Mouse (Mus musculus) granulocyte monocyte progenitor cell, adult 5-6 weeks (primary cell): ENCODE data around the gene Fkbp1a. TPM values are rescaled to one million over a fixed set of nuclear protein-coding genes. Genes with fewer than 3 reads are reported as not detected.

Experiments
- ATAC-seq: replicated peaks from 2 replicates; pipeline ENCODE4 v1.8.0; 2016; ENCODE audit warnings: mild to moderate bottlenecking, moderate TSS enrichment, inconsistent platforms; ENCODE audit not compliant: poor library complexity, severe bottlenecking
- total RNA-seq, 2 experiments: library from RNA; stranded (forward) in 1 of 2; stranded (reverse) in 1 of 2; fragments of 200-712, 200-1000 nt in 1 of 2; fragments of >200 nt in 1 of 2; fragmentation: Nextera tagmentation in 1 of 2; gene quantifications; 2 replicates each; pipeline ENCODE4 v1.2.3; 2014 to 2017

Fkbp1a gene
- total RNA-seq, 2 experiments from 2014 or later = 56.6 to 150 TPM

- ATAC-seq = no peak
Observed at GRCm38 (mm10) chr2:151598068-151598467, 55.8 kb downstream of the Fkbp1a start.

GRCm38 (mm10) chr2:151602106-151602505, 59.8 kb downstream of the Fkbp1a start:
- no peak for ATAC-seq

- ATAC-seq = no peak
Observed at GRCm38 (mm10) chr2:151603630-151604029, 61.3 kb downstream of the Fkbp1a start.

- ATAC-seq = peak; percentile 71
Observed at GRCm38 (mm10) chr2:151605437-151605987, 63.2 kb downstream of the Fkbp1a start.

GRCm38 (mm10) chr2:151608435-151608834, 66.2 kb downstream of the Fkbp1a start:
- ATAC-seq = no peak

GRCm38 (mm10) chr2:151609974-151610373, 67.7 kb downstream of the Fkbp1a start:
- ATAC-seq = no peak

Other genes starting within 250 kb of the Fkbp1a start
- gene 4921509C19Rik, start 66.3 kb upstream of the Fkbp1a start, total RNA-seq (2014; fragmentation: Nextera tagmentation) = not detected in 2 replicates
- gene 4921509C19Rik, start 66.3 kb upstream of the Fkbp1a start, total RNA-seq (2017) = not detected in 2 replicates
- 90.7 and 91.6 TPM in 2 replicates for gene Nsfl1c, start 48.3 kb upstream of the Fkbp1a start, total RNA-seq (2014; fragmentation: Nextera tagmentation)
- gene Nsfl1c, start 48.3 kb upstream of the Fkbp1a start, total RNA-seq (2017) = 123 and 136 TPM in 2 replicates
- gene Sdcbp2, start 30.1 kb downstream of the Fkbp1a start, total RNA-seq (2014; fragmentation: Nextera tagmentation) = not detected in 2 replicates
- gene Sdcbp2, start 30.1 kb downstream of the Fkbp1a start, total RNA-seq (2017) = not detected in 2 replicates
- gene Snph, start 90.1 kb downstream of the Fkbp1a start, total RNA-seq (2014; fragmentation: Nextera tagmentation) = not detected in 2 replicates
- gene Snph, start 90.1 kb downstream of the Fkbp1a start, total RNA-seq (2017) = not detected in 2 replicates
- not detected in 2 replicates for gene Rad21l, start 126.0 kb downstream of the Fkbp1a start, total RNA-seq (2014; fragmentation: Nextera tagmentation)
- not detected in 2 replicates for gene Rad21l, start 126.0 kb downstream of the Fkbp1a start, total RNA-seq (2017)
- gene Tmem74b, start 159.5 kb downstream of the Fkbp1a start, total RNA-seq (2014; fragmentation: Nextera tagmentation) = not detected in 2 replicates
- gene Tmem74b, start 159.5 kb downstream of the Fkbp1a start, total RNA-seq (2017) = not detected in 2 replicates
- 37.5 and 39.5 TPM in 2 replicates for gene Psmf1, start 201.7 kb downstream of the Fkbp1a start, total RNA-seq (2014; fragmentation: Nextera tagmentation)
- gene Psmf1, start 201.7 kb downstream of the Fkbp1a start, total RNA-seq (2017) = 9.5 and 12.6 TPM in 2 replicates